Mouse (Mus musculus) ES-Bruce4 (cell line): Measurements from ENCODE around the gene Msantd1.

Source experiments
- EP300 ChIP-seq: IDR thresholded peaks from 2 replicates; pipeline ENCODE4 v1.6.1; 2011; ENCODE audit warnings: low read depth, low read length; ENCODE audit not compliant: insufficient read depth
- POLR2A ChIP-seq: IDR thresholded peaks from one replicate; pipeline ENCODE4 v1.8.1; 2011; ENCODE audit warnings: low read length; ENCODE audit not compliant: insufficient read depth

- TF ChIP-seq EP300: no peak
- no peak for TF ChIP-seq POLR2A
Measured at GRCm38 (mm10) chr5:34865367-34865766, 42.4 kb upstream of the Msantd1 start.
